Mouse (Mus musculus) megakaryocyte, embryonic 14.5 days (primary cell): ENCODE measurements at regions not wholly inside any gene's neighbourhood (a gene's known extent, or its start where the extent isn't known, plus 50 kb on each side); places are given as distances from the start of the nearest gene placed in this dataset.

ENCODE experiments used
- FLI1 ChIP-seq: IDR thresholded peaks from 2 replicates; pipeline ENCODE4 v1.6.1; 2012; ENCODE audit warnings: low read length, inconsistent platforms, mixed read lengths
- GATA1 ChIP-seq: IDR thresholded peaks from 3 replicates; pipeline ENCODE4 v1.6.1; 2012; ENCODE audit warnings: mixed read lengths, low read length, inconsistent platforms, borderline replicate concordance

DNA sequence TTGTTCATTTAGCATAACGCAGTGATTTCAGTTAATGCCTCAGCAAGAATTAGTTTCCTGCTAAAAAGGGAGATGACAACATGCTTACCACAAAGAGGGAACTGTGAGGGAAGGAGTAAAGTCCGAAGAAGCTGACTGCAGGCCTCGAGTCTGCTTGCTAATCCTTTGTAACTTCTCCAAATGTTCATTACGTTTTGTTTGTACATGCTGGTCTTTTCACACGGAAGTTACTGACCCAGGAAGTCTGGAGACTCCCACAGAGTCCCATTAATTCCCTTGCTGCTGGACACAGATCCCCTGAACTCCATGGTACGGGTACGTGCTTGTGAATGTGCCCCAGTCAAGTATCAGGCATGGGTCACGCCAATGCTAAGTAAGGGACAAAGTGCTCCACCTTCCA is 415.9 kb downstream of the Gja1 start:
- no peak for TF ChIP-seq FLI1
- no peak for TF ChIP-seq GATA1
